14 mouse cellular contexts compared by ENCODE assay signal in the genomic region with DNA sequence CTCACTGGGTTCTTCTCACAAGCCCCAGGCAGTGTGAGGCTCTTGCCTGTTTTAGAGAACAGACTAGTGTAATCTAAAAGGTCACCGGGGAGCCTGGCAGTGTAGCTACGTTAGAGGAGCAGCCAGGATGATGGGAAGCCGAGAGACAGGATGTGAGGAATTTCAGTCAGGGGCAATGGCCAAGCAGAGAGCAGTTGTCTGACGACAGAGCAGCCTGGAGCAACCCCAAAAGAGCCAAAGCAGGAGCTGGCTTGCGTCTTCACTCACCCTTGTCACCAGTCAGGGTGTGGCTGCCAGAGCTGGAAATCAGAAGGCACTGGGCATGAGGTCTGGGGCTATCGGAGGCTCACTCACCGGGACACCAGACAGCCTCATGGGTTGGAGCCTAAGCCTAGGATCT. TPM values are rescaled to one million over a fixed set of nuclear protein-coding genes. Genes with fewer than 3 reads are reported as not detected.
DNase-seq lines count a peak whose midpoint lies in the region; ATAC-seq and TF ChIP-seq lines count a peak whose summit lies in the region.
"Had no signal": no experiment of that assay in that cellular context is flagged by ENCODE, and none has a peak within 500 bp of the region (broad histone marks: within the 10 kb centered on the region; RNA-seq: fewer than 3 reads in every experiment).

No protein-coding gene starts in this region.

- WGBS in midbrain, embryonic 10.5 days = 72% methylated on average over 7 of the region's 7 CpGs
- 56% methylated on average over 7 of the region's 7 CpGs for WGBS in midbrain, embryonic 15.5 days
- 15% methylated on average over 7 of the region's 7 CpGs for WGBS in heart, embryonic 10.5 days
- 33% methylated on average over 7 of the region's 7 CpGs for WGBS in stomach, postnatal 0 days

- peak overlapping the region; percentile 43; the same call in 1 of the 2 replicates for H3K27ac ChIP-seq in midbrain, embryonic 10.5 days (replicated peaks)
- H3K27ac ChIP-seq in midbrain, embryonic 15.5 days = no peak overlapping the region; the same call in 1 of the 2 replicates
- peak overlapping the region; percentile 52 for H3K27ac ChIP-seq in heart, embryonic 10.5 days
- H3K27ac ChIP-seq in stomach, postnatal 0 days (replicated peaks) = no peak overlapping the region
- H3K27ac ChIP-seq: hindbrain, embryonic 15.5 days; kidney, embryonic 15.5 days; liver, embryonic 15.5 days; midbrain, embryonic 13.5 days; neural tube, embryonic 12.5 days had no signal

- TF ChIP-seq CTCF in stomach, postnatal 0 days (IDR thresholded peaks at IDR 0.05; ENCODE audit: low read depth) = no peak

- no peak overlapping the region for H3K4me3 ChIP-seq in midbrain, embryonic 10.5 days
- no peak overlapping the region for H3K4me3 ChIP-seq in midbrain, embryonic 15.5 days
- no peak overlapping the region for H3K4me3 ChIP-seq in heart, embryonic 10.5 days
- H3K4me3 ChIP-seq in stomach, postnatal 0 days (ENCODE audit: low read depth, low read length) = no peak overlapping the region
- H3K4me3 ChIP-seq: hindbrain, embryonic 15.5 days; kidney, embryonic 15.5 days; liver, embryonic 15.5 days; midbrain, embryonic 13.5 days; neural tube, embryonic 12.5 days had no signal

- no peak overlapping the region for H3K9ac ChIP-seq in midbrain, embryonic 15.5 days
- H3K9ac ChIP-seq in stomach, postnatal 0 days (ENCODE audit: low read length) = no peak overlapping the region
- H3K9ac ChIP-seq: hindbrain, embryonic 15.5 days; kidney, embryonic 15.5 days; liver, embryonic 15.5 days; midbrain, embryonic 13.5 days; neural tube, embryonic 12.5 days had no signal

- peaks cover 76% of the 10 kb centered on the region for H3K4me1 ChIP-seq in midbrain, embryonic 10.5 days
- peaks cover 19% of the 10 kb centered on the region for H3K4me1 ChIP-seq in midbrain, embryonic 15.5 days
- H3K4me1 ChIP-seq in heart, embryonic 10.5 days = peaks cover 59% of the 10 kb centered on the region
- H3K4me1 ChIP-seq in stomach, postnatal 0 days (replicated peaks; ENCODE audit: control insufficient read depth, insufficient read depth) = peaks cover 6% of the 10 kb centered on the region; the same call in 1 of the 2 replicates

- H3K36me3 ChIP-seq in midbrain, embryonic 10.5 days = no peaks in the 10 kb centered on the region
- no peaks in the 10 kb centered on the region for H3K36me3 ChIP-seq in midbrain, embryonic 15.5 days (replicated peaks)
- H3K36me3 ChIP-seq in heart, embryonic 10.5 days = no peaks in the 10 kb centered on the region
- no peaks in the 10 kb centered on the region for H3K36me3 ChIP-seq in stomach, postnatal 0 days (ENCODE audit: control insufficient read depth, insufficient read depth, low read length)
- H3K36me3 ChIP-seq: hindbrain, embryonic 15.5 days; kidney, embryonic 15.5 days; liver, embryonic 15.5 days; midbrain, embryonic 13.5 days; neural tube, embryonic 12.5 days had no signal

- H3K9me3 ChIP-seq in midbrain, embryonic 10.5 days (replicated peaks) = no peaks in the 10 kb centered on the region
- H3K9me3 ChIP-seq in midbrain, embryonic 15.5 days = no peaks in the 10 kb centered on the region
- no peaks in the 10 kb centered on the region for H3K9me3 ChIP-seq in heart, embryonic 10.5 days
- no peaks in the 10 kb centered on the region for H3K9me3 ChIP-seq in stomach, postnatal 0 days (ENCODE audit: control insufficient read depth, low read length)
- H3K9me3 ChIP-seq: hindbrain, embryonic 15.5 days; kidney, embryonic 15.5 days; liver, embryonic 15.5 days; midbrain, embryonic 13.5 days; neural tube, embryonic 12.5 days had no signal

- peak; percentile 50 for DNase-seq in adrenal gland, postnatal 14 days
- DNase-seq in adrenal gland, postnatal 25 days = no peak
- DNase-seq in midbrain, embryonic 10.5 days (ENCODE audit: low spot score) = no peak
- DNase-seq in heart, embryonic 10.5 days (ENCODE audit: low spot score) = no peak
- peak; percentile 49 for DNase-seq in lung, postnatal 14 days
- no peak for DNase-seq in thymus, postnatal 14 days
- no peak for DNase-seq in stomach, postnatal 0 days (ENCODE audit: low spot score)
- DNase-seq: cerebellum, adult 8-10 months had no signal

- no peaks in the 10 kb centered on the region for H3K27me3 ChIP-seq in midbrain, embryonic 10.5 days (ENCODE audit: low read depth, poor library complexity, severe bottlenecking)
- no peaks in the 10 kb centered on the region for H3K27me3 ChIP-seq in midbrain, embryonic 15.5 days (replicated peaks)
- peaks cover 32% of the 10 kb centered on the region; the same call in 1 of the 2 replicates for H3K27me3 ChIP-seq in heart, embryonic 10.5 days (ENCODE audit: insufficient read depth, poor library complexity, severe bottlenecking)
- H3K27me3 ChIP-seq in stomach, postnatal 0 days (ENCODE audit: control insufficient read depth, insufficient read depth, low read length) = no peaks in the 10 kb centered on the region
- H3K27me3 ChIP-seq: hindbrain, embryonic 15.5 days; kidney, embryonic 15.5 days; midbrain, embryonic 13.5 days; neural tube, embryonic 12.5 days had no signal

- ATAC-seq in midbrain, embryonic 15.5 days (replicated peaks) = no peak
- ATAC-seq in stomach, postnatal 0 days (ENCODE audit: low FRiP score, low TSS enrichment) = no peak
- ATAC-seq: midbrain, embryonic 13.5 days had no signal

- no peak overlapping the region for H3K4me2 ChIP-seq in midbrain, embryonic 15.5 days
- no peak overlapping the region for H3K4me2 ChIP-seq in stomach, postnatal 0 days (replicated peaks; ENCODE audit: low read depth)
- H3K4me2 ChIP-seq: hindbrain, embryonic 15.5 days; kidney, embryonic 15.5 days; liver, embryonic 15.5 days; midbrain, embryonic 13.5 days; neural tube, embryonic 12.5 days had no signal

- TF ChIP-seq EP300 in stomach, postnatal 0 days (optimal IDR thresholded peaks at IDR 0.05) = no peak

RNA-seq across cellular contexts. Expression of gene Alpl, which starts 26.5 kb away (rescaled TPM):
- total RNA-seq in adrenal gland, postnatal 14 days (2021) = 16.5 and 19.0 TPM in 2 replicates
- 4.6 and 6.1 TPM in 2 replicates for total RNA-seq in adrenal gland, postnatal 25 days (2021)
- polyA plus RNA-seq in midbrain, embryonic 10.5 days (2016; fragmentation: Nextera tagmentation; extraction: Ambion mirVana) = 34.2 and 38.6 TPM in 2 replicates
- polyA plus RNA-seq in midbrain, embryonic 15.5 days (2015; fragmentation: Nextera tagmentation; extraction: Ambion mirVana) = 8.8 and 9.6 TPM in 2 replicates
- 1.0 and 4.5 TPM in 2 replicates for polyA plus RNA-seq in heart, embryonic 10.5 days (2016; fragmentation: Nextera tagmentation; extraction: Ambion mirVana)
- 2.0 and 2.5 TPM in 2 replicates for polyA plus RNA-seq in stomach, postnatal 0 days (2015; fragmentation: Nextera tagmentation; extraction: Ambion mirVana)

Comparison
In these comparisons a context has a peak if more than half of its experiments do, and no peak if none do; other contexts are left out.
1. DNase-seq: peak in adrenal gland, postnatal 14 days (single experiment) and lung, postnatal 14 days (single experiment); none in adrenal gland, postnatal 25 days (single experiment), midbrain, embryonic 10.5 days (single experiment), heart, embryonic 10.5 days (single experiment), thymus, postnatal 14 days (single experiment) and stomach, postnatal 0 days (single experiment).
2. H3K27ac ChIP-seq: peak in midbrain, embryonic 10.5 days (single experiment) and heart, embryonic 10.5 days (single experiment); none in midbrain, embryonic 15.5 days (single experiment) and stomach, postnatal 0 days (single experiment).